Mouse (Mus musculus) lung, postnatal 14 days (tissue): Measurements from ENCODE around the gene Gm37240.

ENCODE experiments used
- DNase-seq: peaks from one replicate; pipeline ENCODE4 v3.0.0; 2021

Gene Gm37240

GRCm38 (mm10) chr3:85209887-85210844 lies 677.2 kb downstream of the Gm37240 start:
- no peak for DNase-seq

- no peak for DNase-seq
These were observed 680.8 kb downstream of the Gm37240 start for GRCm38 (mm10) chr3:85206475-85206874.

- no peak for DNase-seq
These were observed 681.4 kb downstream of the Gm37240 start for GRCm38 (mm10) chr3:85205911-85206310.

- DNase-seq, result no peak
These were observed 683.7 kb downstream of the Gm37240 start for GRCm38 (mm10) chr3:85203659-85204058.

GRCm38 (mm10) chr3:85202726-85203125 lies 684.6 kb downstream of the Gm37240 start:
- DNase-seq, result no peak

- no peak for DNase-seq
These were observed 685.5 kb downstream of the Gm37240 start for GRCm38 (mm10) chr3:85201785-85202184.

- DNase-seq, result no peak
These were observed 688.8 kb downstream of the Gm37240 start for GRCm38 (mm10) chr3:85198496-85198895.

GRCm38 (mm10) chr3:85197148-85197547 lies 690.2 kb downstream of the Gm37240 start:
- no peak for DNase-seq

GRCm38 (mm10) chr3:85196591-85196990 lies 690.7 kb downstream of the Gm37240 start:
- no peak for DNase-seq

- peak; percentile 28 for DNase-seq
These were observed 692.2 kb downstream of the Gm37240 start for GRCm38 (mm10) chr3:85195068-85195481.

GRCm38 (mm10) chr3:85189791-85190190 lies 697.5 kb downstream of the Gm37240 start:
- DNase-seq, result no peak

- DNase-seq, result no peak
These were observed 699.0 kb downstream of the Gm37240 start for GRCm38 (mm10) chr3:85188364-85188763.

GRCm38 (mm10) chr3:85186661-85187076 lies 700.6 kb downstream of the Gm37240 start:
- DNase-seq, result peak; percentile 20

- DNase-seq, result peak; percentile 10
These were observed 701.5 kb downstream of the Gm37240 start for GRCm38 (mm10) chr3:85185827-85186226.

- no peak for DNase-seq
These were observed 702.4 kb downstream of the Gm37240 start for GRCm38 (mm10) chr3:85184916-85185315.

GRCm38 (mm10) chr3:85184151-85184550 lies 703.2 kb downstream of the Gm37240 start:
- no peak for DNase-seq

- DNase-seq, result no peak
These were observed 710.6 kb downstream of the Gm37240 start for GRCm38 (mm10) chr3:85176736-85177135.

- DNase-seq, result peak; percentile 7
These were observed 712.5 kb downstream of the Gm37240 start for GRCm38 (mm10) chr3:85174542-85175469.

GRCm38 (mm10) chr3:85173441-85174071 lies 713.8 kb downstream of the Gm37240 start:
- DNase-seq, result no peak

- no peak for DNase-seq
These were observed 714.8 kb downstream of the Gm37240 start for GRCm38 (mm10) chr3:85172532-85172931.

- DNase-seq, result no peak
These were observed 715.2 kb downstream of the Gm37240 start for GRCm38 (mm10) chr3:85172096-85172495.

GRCm38 (mm10) chr3:85168816-85169215 lies 718.5 kb downstream of the Gm37240 start:
- DNase-seq, result no peak

GRCm38 (mm10) chr3:85164931-85165330 lies 722.4 kb downstream of the Gm37240 start:
- no peak for DNase-seq
